Mouse (Mus musculus) B cell, adult (primary cell): ENCODE results near the gene Ccnl1. TPM values are rescaled to one million over a fixed set of nuclear protein-coding genes. Genes with fewer than 3 reads are reported as not detected.

Experiments
- total RNA-seq: library from RNA; stranded (reverse); gene quantifications from 4 replicates; pipeline ENCODE4 v1.2.4, GENCODE M21; 2023; ENCODE audit not compliant: inconsistent age

The Ccnl1 gene
- total RNA-seq: 927 to 1,009 TPM (median 975 TPM) in 4 replicates

DNA sequence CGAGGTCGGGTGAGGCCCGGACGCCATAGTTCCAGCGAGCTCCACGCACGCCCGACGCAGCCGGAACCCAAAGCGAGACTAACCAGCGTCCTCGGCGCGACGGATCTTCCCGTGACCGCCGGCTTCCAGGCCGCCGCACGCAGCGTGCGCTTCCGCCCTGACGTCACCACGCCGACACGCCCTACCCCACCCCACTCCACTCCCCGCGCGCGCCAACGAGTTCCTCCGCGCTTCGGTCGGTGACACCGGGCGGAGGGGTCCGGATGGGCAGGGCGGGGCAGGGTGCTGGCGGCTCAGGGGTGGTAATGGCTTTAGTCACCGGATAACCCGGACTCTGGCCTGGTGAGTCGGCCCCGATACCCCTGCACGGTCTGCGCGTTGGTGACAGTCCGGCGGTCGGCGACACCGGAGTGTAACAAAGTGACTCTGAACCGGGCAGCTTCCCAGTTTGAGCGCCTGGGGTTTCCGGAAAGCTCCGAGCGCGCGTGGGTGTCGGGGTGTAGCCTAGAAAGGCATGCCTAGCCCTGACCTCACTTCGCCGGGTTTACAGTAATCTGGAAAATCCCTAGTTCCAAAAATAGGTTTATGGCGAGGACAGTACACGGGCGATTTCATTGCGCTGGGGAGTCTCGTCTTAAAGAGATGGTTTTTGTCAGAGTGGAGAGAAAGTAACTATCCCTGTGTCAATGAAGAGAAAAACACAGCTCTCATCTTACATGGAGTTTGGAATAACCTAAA is at the start of gene Ccnl1:
Gene Ccnl1, minus strand, starts transcription at position 148 of the 738 bp plus-strand sequence.

